Mouse (Mus musculus): ENCODE results near the gene Mpp1. TPM values are rescaled to one million over a fixed set of nuclear protein-coding genes. Genes with fewer than 3 reads are reported as not detected.

Gene Mpp1
- total and polyA plus RNA-seq, 3 experiments, result 14.3 to 263 (median 54.1) TPM

- H3K4me3 ChIP-seq (ENCODE audit: control insufficient read depth in 1 of 2, insufficient read depth in 1 of 2, low read depth in 2 of 2, low read length in 2 of 2), result no peak overlapping the region
- no peak for TF ChIP-seq NELFE (IDR thresholded peaks at IDR 0.05; ENCODE audit: low read depth, low read length)
- no peak for TF ChIP-seq ETS1 (IDR thresholded peaks at IDR 0.05; ENCODE audit: low read depth, low read length)
- no peak for TF ChIP-seq ZNF384 (IDR thresholded peaks at IDR 0.05; ENCODE audit: low read depth, low read length)
- no peak for TF ChIP-seq KAT2A (conservative IDR thresholded peaks at IDR 0.05; ENCODE audit: low read depth, low read length)
- no peak for TF ChIP-seq CHD2 (IDR thresholded peaks at IDR 0.05; ENCODE audit: low read length)
- TF ChIP-seq CTCF (IDR thresholded peaks at IDR 0.05 in 2 of 3, conservative IDR thresholded peaks at IDR 0.05 in 1 of 3; ENCODE audit: control insufficient read depth in 1 of 3, insufficient read depth in 1 of 3, low read depth in 2 of 3, low read length in 3 of 3, poor library complexity in 1 of 3, severe bottlenecking in 1 of 3), result no peak
- TF ChIP-seq MYC (IDR thresholded peaks at IDR 0.05; ENCODE audit: low read depth, low read length), result no peak
- no peak overlapping the region for H3K27ac ChIP-seq (ENCODE audit: control insufficient read depth, low read depth, low read length)
- peaks cover 2% of the 10 kb centered on the region; the same call in 1 of the 2 replicates for H3K79me2 ChIP-seq (ENCODE audit: control insufficient read depth, insufficient read depth, low read length, poor library complexity)
- H3K36me3 ChIP-seq (ENCODE audit: control insufficient read depth in 1 of 2, insufficient read depth in 2 of 2, low read length in 2 of 2), result peaks cover 0 to 11% of the 10 kb centered on the region in 2 experiments; a peak in 2 of 4 replicates
- no peaks in the 10 kb centered on the region for H3K27me3 ChIP-seq (ENCODE audit: control insufficient read depth in 1 of 2, insufficient read depth in 2 of 2, low read length in 2 of 2)
- H3K9ac ChIP-seq (ENCODE audit: control insufficient read depth, low read depth, low read length, poor library complexity, severe bottlenecking), result no peak overlapping the region
- no peak for DNase-seq (ENCODE audit: low read depth, low spot score)
- H3K4me1 ChIP-seq (ENCODE audit: control insufficient read depth in 1 of 2, insufficient read depth in 2 of 2, low read length in 2 of 2), result peaks cover 2 to 3% of the 10 kb centered on the region in 2 experiments; a peak in 3 of 4 replicates
- H3K9me3 ChIP-seq (replicated peaks; ENCODE audit: insufficient read depth, low read length), result no peaks in the 10 kb centered on the region
These were observed 5.2 kb downstream of the Mpp1 start for GRCm38 (mm10) chrX:75125606-75126005.

- Histone ChIP-seq H3K27me3 (ENCODE audit: control insufficient read depth in 1 of 2, insufficient read depth in 2 of 2, low read length in 2 of 2) (no peaks in the 10 kb centered on the region), H3K79me2 (ENCODE audit: control insufficient read depth, insufficient read depth, low read length, poor library complexity) (no peaks in the 10 kb centered on the region), H3K4me1 (ENCODE audit: control insufficient read depth in 1 of 2, insufficient read depth in 2 of 2, low read length in 2 of 2) (peaks cover 7 to 21% of the 10 kb centered on the region in 2 experiments), H3K36me3 (ENCODE audit: control insufficient read depth in 1 of 2, insufficient read depth in 2 of 2, low read length in 2 of 2) (peaks cover 2 to 30% of the 10 kb centered on the region in 2 experiments), H3K27ac (ENCODE audit: control insufficient read depth, low read depth, low read length) (peak overlapping the region; percentile 70), H3K4me3 (ENCODE audit: control insufficient read depth in 1 of 2, insufficient read depth in 1 of 2, low read depth in 2 of 2, low read length in 2 of 2) (no peak overlapping the region), H3K9ac (ENCODE audit: control insufficient read depth, low read depth, low read length, poor library complexity, severe bottlenecking) (no peak overlapping the region), H3K9me3 (replicated peaks; ENCODE audit: insufficient read depth, low read length) (no peaks in the 10 kb centered on the region)
- TF ChIP-seq TCF12 (IDR thresholded peaks at IDR 0.05; ENCODE audit: low read depth, low read length) (peak; percentile 83), E2F4 (IDR thresholded peaks at IDR 0.05; ENCODE audit: borderline replicate concordance, low read depth, low read length) (no peak), TAL1 (IDR thresholded peaks at IDR 0.05; ENCODE audit: low read length) (peak; percentile 27; the same call in 1 of the 2 replicates), MAFK (IDR thresholded peaks at IDR 0.05; ENCODE audit: borderline replicate concordance, low read depth, low read length) (peak; percentile 53; the same call in 1 of the 2 replicates), CTCF (IDR thresholded peaks at IDR 0.05 in 2 of 3, conservative IDR thresholded peaks at IDR 0.05 in 1 of 3; ENCODE audit: control insufficient read depth in 1 of 3, insufficient read depth in 1 of 3, low read depth in 2 of 3, low read length in 3 of 3, poor library complexity in 1 of 3, severe bottlenecking in 1 of 3) (no peak), EP300 (IDR thresholded peaks at IDR 0.05; ENCODE audit: low read depth in 1 of 2, low read length in 2 of 2) (peak; percentile 70 to 76; a peak in 3 of 4 replicates), ETS1 (IDR thresholded peaks at IDR 0.05; ENCODE audit: low read depth, low read length) (peak; percentile 70; the same call in 1 of the 2 replicates), SIN3A (IDR thresholded peaks at IDR 0.05; ENCODE audit: low read length) (0 out of 2 replicates have a peak, but pooled peaks have one; percentile 36), CHD2 (IDR thresholded peaks at IDR 0.05; ENCODE audit: low read length) (no peak), GATA1 (IDR thresholded peaks at IDR 0.05; ENCODE audit: low read depth, low read length) (peak; percentile 72)
- DNase-seq (ENCODE audit: low read depth, low spot score), result peak; percentile 45
These were observed 15.3 kb downstream of the Mpp1 start for GRCm38 (mm10) chrX:75115550-75115949.

All from MEL (cell line).